11 mouse cellular contexts compared by ENCODE assay signal in genomic region chr14:31182786-31183290, GRCm38 (mm10). TPM values are rescaled to one million over a fixed set of nuclear protein-coding genes. Genes with fewer than 3 reads are reported as not detected.
DNase-seq lines count a peak whose midpoint lies in the region; ATAC-seq and TF ChIP-seq lines count a peak whose summit lies in the region.
"Had no signal": no experiment of that assay in that cellular context is flagged by ENCODE, and none has a peak within 500 bp of the region (broad histone marks: within the 10 kb centered on the region; RNA-seq: fewer than 3 reads in every experiment).

No protein-coding gene starts in this region.

- no peaks in the 10 kb centered on the region for H3K27me3 ChIP-seq in liver, adult 2 months (ENCODE audit: control insufficient read depth, insufficient read depth, low read length)
- no peaks in the 10 kb centered on the region for H3K27me3 ChIP-seq in kidney, adult 2 months (replicated peaks; ENCODE audit: control insufficient read depth, insufficient read depth, low read length)
- H3K27me3 ChIP-seq: embryonic facial prominence, embryonic 13.5 days; limb, embryonic 13.5 days had no signal

- H3K9ac ChIP-seq in liver, adult 2 months (ENCODE audit: low read depth, low read length): no peak overlapping the region
- H3K9ac ChIP-seq: embryonic facial prominence, embryonic 13.5 days; forebrain, postnatal 0 days; limb, embryonic 13.5 days had no signal

- H3K4me3 ChIP-seq in liver, adult 2 months (ENCODE audit: insufficient read depth, low read depth, low read length): no peak overlapping the region
- no peak overlapping the region for H3K4me3 ChIP-seq in kidney, adult 2 months (ENCODE audit: insufficient read depth, low read depth, low read length)
- H3K4me3 ChIP-seq: embryonic facial prominence, embryonic 13.5 days; limb, embryonic 13.5 days had no signal

- no peak for TF ChIP-seq CTCF in liver, adult 2 months (IDR thresholded peaks at IDR 0.05; ENCODE audit: low read depth, low read length)
- no peak for TF ChIP-seq CTCF in kidney, adult 2 months (conservative IDR thresholded peaks at IDR 0.05; ENCODE audit: insufficient read depth, insufficient read length, low read depth, low read length)

- no peak for TF ChIP-seq POLR2A in liver, adult 2 months (IDR thresholded peaks at IDR 0.05; ENCODE audit: extremely low read depth, insufficient read depth, low read length)
- no peak for TF ChIP-seq POLR2A in kidney, adult 2 months (IDR thresholded peaks at IDR 0.05; ENCODE audit: low read depth, low read length)

- peak; percentile 72 for DNase-seq in liver, adult 2 months (ENCODE audit: extremely low read depth, low read depth, low spot score)
- DNase-seq in liver: no peak
- peak; percentile 86 for DNase-seq in kidney, adult 2 months
- DNase-seq in kidney, postnatal 4 days: peak; percentile 35 to 59
- no peak for DNase-seq in adrenal gland, postnatal 4 days (ENCODE audit: low spot score in 2 of 2)
- DNase-seq in layer of hippocampus, postnatal 25 days (ENCODE audit: extremely low spot score in 1 of 2, low spot score in 1 of 2): no peak
- DNase-seq: forebrain, postnatal 0 days; thymus, postnatal 14 days had no signal

- 4% methylated on average over 2 of the region's 2 CpGs for WGBS in liver, adult 2 months
- WGBS in kidney, adult 2 months: 18% methylated on average over 2 of the region's 2 CpGs

- peaks cover 44% of the 10 kb centered on the region for H3K36me3 ChIP-seq in liver, adult 2 months (ENCODE audit: control insufficient read depth, insufficient read depth, low read length)
- H3K36me3 ChIP-seq in kidney, adult 2 months (ENCODE audit: control insufficient read depth, insufficient read depth, low read length): peaks cover 10% of the 10 kb centered on the region

- peak overlapping the region; percentile 49 for H3K27ac ChIP-seq in liver, adult 2 months (replicated peaks; ENCODE audit: insufficient read depth, low read depth, low read length)
- peak overlapping the region; percentile 58 for H3K27ac ChIP-seq in kidney, adult 2 months (ENCODE audit: insufficient read depth, low read depth, low read length)
- H3K27ac ChIP-seq: embryonic facial prominence, embryonic 13.5 days; limb, embryonic 13.5 days had no signal

- no peaks in the 10 kb centered on the region for H3K79me2 ChIP-seq in liver, adult 2 months (ENCODE audit: control insufficient read depth, insufficient read depth, low read length)

- peak; percentile 48 for ATAC-seq in megakaryocyte, adult 5-6 weeks (ENCODE audit: poor library complexity, severe bottlenecking)
- ATAC-seq: forebrain, postnatal 0 days had no signal

- H3K4me1 ChIP-seq in liver, adult 2 months (ENCODE audit: control insufficient read depth, insufficient read depth, low read length): peaks cover 22% of the 10 kb centered on the region
- peaks cover 39% of the 10 kb centered on the region for H3K4me1 ChIP-seq in kidney, adult 2 months (ENCODE audit: control insufficient read depth, insufficient read depth, low read length)
- H3K4me1 ChIP-seq: embryonic facial prominence, embryonic 13.5 days; limb, embryonic 13.5 days had no signal

RNA-seq across cellular contexts. Expression of gene Stab1, which starts 14.4 kb away (rescaled TPM):
- total RNA-seq in liver, adult 2 months (2014; rRNA removed): 27.0 and 39.5 TPM in 2 replicates
- 32.7 and 52.3 TPM in 2 replicates for polyA plus RNA-seq in liver, adult 2 months (2012; rRNA removed)
- 41.5 and 46.8 TPM in 2 replicates for polyA plus RNA-seq in kidney, adult 2 months (2012; rRNA removed)
- 0.27 TPM in 1 of 2 replicates, not detected in the other for total RNA-seq in megakaryocyte, adult 5-6 weeks (2015)
- 0.40 and 1.0 TPM in 2 replicates for total RNA-seq in megakaryocyte, adult 5-6 weeks (2017)
- 100 to 1,000 TPM in 1 of 2 experiments, 10 to 100 TPM in 1; 94.1 to 101 TPM for total RNA-seq in adrenal gland, postnatal 4 days (2021)
- total RNA-seq in layer of hippocampus, postnatal 25 days (2021): 10 to 100 TPM; 13.9 to 17.5 TPM

RNA-seq across cellular contexts. Expression of gene Tnnc1, which starts 25.3 kb away (rescaled TPM):
- total RNA-seq in liver, adult 2 months (2014; rRNA removed): 0.27 and 0.83 TPM in 2 replicates
- 0.32 TPM in 1 of 2 replicates, not detected in the other for polyA plus RNA-seq in liver, adult 2 months (2012; rRNA removed)
- polyA plus RNA-seq in kidney, adult 2 months (2012; rRNA removed): 2.1 and 9.1 TPM in 2 replicates
- total RNA-seq in megakaryocyte, adult 5-6 weeks (2015): 0.71 TPM in 1 of 2 replicates, not detected in the other
- not detected in 2 replicates for total RNA-seq in megakaryocyte, adult 5-6 weeks (2017)
- total RNA-seq in adrenal gland, postnatal 4 days (2021): 10 to 100 TPM in 1 of 2 experiments, 1 to 10 TPM in 1; 5.0 to 13.9 TPM
- total RNA-seq in layer of hippocampus, postnatal 25 days (2021): 1 to 10 TPM; 2.2 to 3.1 TPM

RNA-seq across cellular contexts. Expression of gene Nisch, which starts 33.9 kb away (rescaled TPM):
- 66.7 and 83.0 TPM in 2 replicates for total RNA-seq in liver, adult 2 months (2014; rRNA removed)
- 107 and 152 TPM in 2 replicates for polyA plus RNA-seq in liver, adult 2 months (2012; rRNA removed)
- 244 and 277 TPM in 2 replicates for polyA plus RNA-seq in kidney, adult 2 months (2012; rRNA removed)
- 74.8 and 95.0 TPM in 2 replicates for total RNA-seq in megakaryocyte, adult 5-6 weeks (2015)
- 65.6 and 79.0 TPM in 2 replicates for total RNA-seq in megakaryocyte, adult 5-6 weeks (2017)
- total RNA-seq in adrenal gland, postnatal 4 days (2021): 100 to 1,000 TPM; 496 to 522 TPM
- 100 to 1,000 TPM; 431 to 467 TPM for total RNA-seq in layer of hippocampus, postnatal 25 days (2021)

RNA-seq across cellular contexts. Expression of gene Sema3g, which starts 34.8 kb away (rescaled TPM):
- under 0.01 and 0.27 TPM in 2 replicates for total RNA-seq in liver, adult 2 months (2014; rRNA removed)
- 0.05 and 0.19 TPM in 2 replicates for polyA plus RNA-seq in liver, adult 2 months (2012; rRNA removed)
- 34.2 and 38.8 TPM in 2 replicates for polyA plus RNA-seq in kidney, adult 2 months (2012; rRNA removed)
- total RNA-seq in megakaryocyte, adult 5-6 weeks (2015): not detected in 2 replicates
- not detected in 2 replicates for total RNA-seq in megakaryocyte, adult 5-6 weeks (2017)
- 10 to 100 TPM; 12.6 to 20.0 TPM for total RNA-seq in adrenal gland, postnatal 4 days (2021)
- 1 to 10 TPM; 4.4 to 5.0 TPM for total RNA-seq in layer of hippocampus, postnatal 25 days (2021)

RNA-seq across cellular contexts. Expression of gene Nt5dc2, which starts 52.0 kb away (rescaled TPM):
- 3.0 and 6.0 TPM in 2 replicates for total RNA-seq in liver, adult 2 months (2014; rRNA removed)
- 14.8 and 17.5 TPM in 2 replicates for polyA plus RNA-seq in liver, adult 2 months (2012; rRNA removed)
- 56.2 and 62.4 TPM in 2 replicates for polyA plus RNA-seq in kidney, adult 2 months (2012; rRNA removed)
- 20.6 and 21.0 TPM in 2 replicates for total RNA-seq in megakaryocyte, adult 5-6 weeks (2015)
- 24.1 and 29.0 TPM in 2 replicates for total RNA-seq in megakaryocyte, adult 5-6 weeks (2017)
- 10 to 100 TPM; 82.1 to 84.4 TPM for total RNA-seq in adrenal gland, postnatal 4 days (2021)
- total RNA-seq in layer of hippocampus, postnatal 25 days (2021): 10 to 100 TPM; 12.8 to 17.9 TPM

Comparison
In these comparisons a context has a peak if more than half of its experiments do, and no peak if none do; other contexts are left out.
1. DNase-seq: peak in liver, adult 2 months (single experiment), kidney, adult 2 months (single experiment) and kidney, postnatal 4 days (2 of 2); none in liver (single experiment), adrenal gland, postnatal 4 days (0 of 2) and layer of hippocampus, postnatal 25 days (0 of 2).
2. RNA of gene Stab1, which starts 14.4 kb away (total RNA-seq): 94.1 to 101 TPM in adrenal gland, postnatal 4 days, 27.0 to 39.5 TPM in liver, adult 2 months and 13.9 to 17.5 TPM in layer of hippocampus, postnatal 25 days; 0.27 to 1.0 TPM in megakaryocyte, adult 5-6 weeks; every median in the first group is over 4 times any median in the second.